Mouse (Mus musculus) limb, embryonic 15.5 days (tissue): ENCODE results near the gene Hmx3. TPM values are rescaled to one million over a fixed set of nuclear protein-coding genes. Genes with fewer than 3 reads are reported as not detected.
A peak's percentile ranks its signal among the peaks of the same experiment; 100 is the strongest.

Experiments used
- ATAC-seq: fragments of 200-750 bp; cut with Nextera tagmentation; 2 replicates; pipeline ENCODE4 v1.8.0; 2017; ENCODE audit warnings: low read depth, moderate TSS enrichment; ENCODE audit not compliant: insufficient number of reproducible peaks, low FRiP score, low TSS enrichment
- H3K27ac ChIP-seq: fragments of 300-500 bp; sonication (generic); 2 replicates; pipeline ENCODE4 v1.5.1; 2015; ENCODE audit warnings: moderate library complexity, mild to moderate bottlenecking, inconsistent platforms
- H3K27me3 ChIP-seq: fragments of 300-500 bp; sonication (generic); 2 replicates; pipeline ENCODE4 v1.6.1; 2015; ENCODE audit warnings: inconsistent platforms
- H3K36me3 ChIP-seq: fragments of 300-500 bp; sonication (generic); 2 replicates; pipeline ENCODE4 v1.6.1; 2015; ENCODE audit warnings: inconsistent platforms
- H3K4me1 ChIP-seq: fragments of 300-500 bp; sonication (generic); 2 replicates; pipeline ENCODE4 v1.6.1; 2015; ENCODE audit warnings: inconsistent platforms
- H3K4me2 ChIP-seq: fragments of 300-500 bp; sonication (generic); 2 replicates; pipeline ENCODE4 v1.6.1; 2015; ENCODE audit warnings: mild to moderate bottlenecking, inconsistent platforms
- H3K4me3 ChIP-seq: fragments of 300-500 bp; sonication (generic); 2 replicates; pipeline ENCODE4 v1.5.1; 2015; ENCODE audit warnings: mild to moderate bottlenecking, inconsistent platforms
- H3K9ac ChIP-seq: fragments of 300-500 bp; sonication (generic); 2 replicates; pipeline ENCODE4 v1.6.1; 2015; ENCODE audit warnings: inconsistent platforms
- H3K9me3 ChIP-seq: fragments of 300-500 bp; sonication (generic); 2 replicates; pipeline ENCODE4 v1.6.1; 2016; ENCODE audit warnings: inconsistent platforms
- WGBS: fragments of 180-500 bp; shearing (Covaris S2); methylation state at CpG from one replicate; pipeline ENCODE4 v1.1.7; 2015; 5-methylcytosine and 5-hydroxymethylcytosine counted together
- polyA plus RNA-seq: library from polyadenylated mRNA; unstranded; fragments of >200 nt; fragmentation: Nextera tagmentation; extraction: Ambion mirVana; gene quantifications from 2 replicates; pipeline ENCODE4 v1.2.1, GENCODE M21; 2015

Hmx3 gene
- polyA plus RNA-seq, 1 experiment from 2014 or later = not detected

GRCm38 (mm10) chr7:131559986-131560696, 17.5 kb downstream of the Hmx3 start, which contains the start of gene Bub3:
Bub3 (plus strand) TSS chr7:131560222.
- peaks cover 30% of the 10 kb centered on the region for H3K36me3 ChIP-seq
- ATAC-seq = peak; percentile 94
- peak within 1 kb of the TSS; percentile 53 for H3K4me2 ChIP-seq
- H3K9me3 ChIP-seq = no peaks in the 10 kb centered on the region
- peak within 1 kb of the TSS; percentile 56 for H3K9ac ChIP-seq
- H3K4me3 ChIP-seq = peak within 1 kb of the TSS; percentile 63
- H3K27ac ChIP-seq = peak within 1 kb of the TSS; percentile 89
- peaks cover 29% of the 10 kb centered on the region for H3K4me1 ChIP-seq
- H3K27me3 ChIP-seq = peaks cover 42% of the 10 kb centered on the region
- under 1% methylated on average over 45 of the region's 51 CpGs for WGBS

- H3K4me1 ChIP-seq = peaks cover 24% of the 10 kb centered on the region
- H3K9me3 ChIP-seq = no peaks in the 10 kb centered on the region
- peaks cover 37% of the 10 kb centered on the region for H3K27me3 ChIP-seq
- ATAC-seq = 0 out of 2 replicates have a peak, but pooled peaks have one; percentile 12
- H3K36me3 ChIP-seq = peaks cover 32% of the 10 kb centered on the region
- peak overlapping the region; percentile 53 for H3K4me2 ChIP-seq
- H3K27ac ChIP-seq = peak overlapping the region; percentile 89
- peak overlapping the region; percentile 63 for H3K4me3 ChIP-seq
- H3K9ac ChIP-seq = peak overlapping the region; percentile 56
- WGBS = under 1% methylated on average over 14 of the region's 14 CpGs
Measured at GRCm38 (mm10) chr7:131560697-131561042, 18.0 kb downstream of the Hmx3 start.

GRCm38 (mm10) chr7:131575246-131575645, 32.6 kb downstream of the Hmx3 start:
- Histone ChIP-seq H3K27ac (no peak overlapping the region), H3K36me3 (peaks cover 35% of the 10 kb centered on the region), H3K4me2 (no peak overlapping the region), H3K9ac (no peak overlapping the region), H3K4me3 (no peak overlapping the region), H3K4me1 (no peaks in the 10 kb centered on the region), H3K9me3 (no peaks in the 10 kb centered on the region), H3K27me3 (no peaks in the 10 kb centered on the region)
- WGBS = 76% methylated on average over 6 of the region's 6 CpGs
- ATAC-seq = no peak

GRCm38 (mm10) chr7:131582178-131582577, 39.5 kb downstream of the Hmx3 start:
- Histone ChIP-seq H3K9me3 (no peaks in the 10 kb centered on the region), H3K36me3 (no peaks in the 10 kb centered on the region), H3K27me3 (no peaks in the 10 kb centered on the region), H3K9ac (no peak overlapping the region), H3K4me3 (no peak overlapping the region), H3K4me2 (no peak overlapping the region), H3K27ac (no peak overlapping the region), H3K4me1 (no peaks in the 10 kb centered on the region)
- 48% methylated on average over 9 of the region's 9 CpGs for WGBS
- ATAC-seq = no peak

- no peaks in the 10 kb centered on the region for H3K9me3 ChIP-seq
- H3K4me3 ChIP-seq = no peak overlapping the region
- no peak overlapping the region for H3K9ac ChIP-seq
- H3K27me3 ChIP-seq = no peaks in the 10 kb centered on the region
- no peak overlapping the region for H3K4me2 ChIP-seq
- no peaks in the 10 kb centered on the region for H3K4me1 ChIP-seq
- H3K36me3 ChIP-seq = no peaks in the 10 kb centered on the region
- no peak overlapping the region for H3K27ac ChIP-seq
- ATAC-seq = no peak
- 62% methylated on average over 5 of the region's 5 CpGs for WGBS
Measured at GRCm38 (mm10) chr7:131585551-131585950, 42.9 kb downstream of the Hmx3 start.

Other genes with a start within 250 kb of the Hmx3 start
- gene Cuzd1, start 220.6 kb upstream of the Hmx3 start, polyA plus RNA-seq = 0.06 TPM in 1 of 2 replicates, not detected in the other
- not detected in 2 replicates for gene Fam24b, start 213.4 kb upstream of the Hmx3 start, polyA plus RNA-seq
- gene Fam24a, start 209.0 kb upstream of the Hmx3 start, polyA plus RNA-seq = 0.36 TPM in 1 of 2 replicates, not detected in the other
- 24.3 and 25.2 TPM in 2 replicates for gene 2310057M21Rik, start 180.1 kb upstream of the Hmx3 start, polyA plus RNA-seq
- 64.4 and 65.9 TPM in 2 replicates for gene Pstk, start 171.7 kb upstream of the Hmx3 start, polyA plus RNA-seq
- gene Ikzf5, start 132.3 kb upstream of the Hmx3 start, polyA plus RNA-seq = 11.5 and 12.5 TPM in 2 replicates
- 99.0 and 113 TPM in 2 replicates for gene Acadsb, start 132.3 kb upstream of the Hmx3 start, polyA plus RNA-seq
- gene Hmx2, start 5.9 kb downstream of the Hmx3 start, polyA plus RNA-seq = not detected in 2 replicates
- gene Bub3, start 17.4 kb downstream of the Hmx3 start, polyA plus RNA-seq = 176 and 179 TPM in 2 replicates